Mouse (Mus musculus) embryonic facial prominence, embryonic 12.5 days (tissue): ENCODE results near the gene Prkag2. TPM values are rescaled to one million over a fixed set of nuclear protein-coding genes. Genes with fewer than 3 reads are reported as not detected.

Experiments
- ATAC-seq: fragments of 200-750 bp; cut with Nextera tagmentation; 2 replicates; pipeline ENCODE4 v1.8.0; 2017; ENCODE audit not compliant: insufficient number of reproducible peaks, insufficient read depth, low FRiP score, low TSS enrichment
- H3K27ac ChIP-seq: fragments of 300-500 bp; sonication (generic); 2 replicates; pipeline ENCODE4 v1.5.1; 2016; ENCODE audit warnings: mild to moderate bottlenecking
- H3K27me3 ChIP-seq: fragments of 300-500 bp; sonication (generic); 2 replicates; pipeline ENCODE4 v1.6.1; 2016; ENCODE audit warnings: mild to moderate bottlenecking, moderate library complexity
- H3K36me3 ChIP-seq: fragments of 300-500 bp; sonication (generic); 2 replicates; pipeline ENCODE4 v1.6.1; 2016; ENCODE audit warnings: mild to moderate bottlenecking
- H3K4me1 ChIP-seq: fragments of 300-500 bp; sonication (generic); 2 replicates; pipeline ENCODE4 v1.6.1; 2016
- H3K4me2 ChIP-seq: fragments of 300-500 bp; sonication (generic); replicated peaks from 2 replicates; pipeline ENCODE4 v1.6.1; 2016; ENCODE audit warnings: mild to moderate bottlenecking, moderate library complexity
- H3K4me3 ChIP-seq: fragments of 300-500 bp; sonication (generic); 2 replicates; pipeline ENCODE4 v1.5.1; 2016; ENCODE audit warnings: mild to moderate bottlenecking
- H3K9ac ChIP-seq: fragments of 300-500 bp; sonication (generic); 2 replicates; pipeline ENCODE4 v1.6.1; 2016; ENCODE audit warnings: mild to moderate bottlenecking, moderate library complexity
- H3K9me3 ChIP-seq: fragments of 300-500 bp; sonication (generic); 2 replicates; pipeline ENCODE4 v1.6.1; 2016; ENCODE audit warnings: mild to moderate bottlenecking, moderate library complexity
- WGBS: fragments of 180-500 bp; shearing (Covaris S2); methylation state at CpG from one replicate; pipeline ENCODE4 v1.1.7; 2016; 5-methylcytosine and 5-hydroxymethylcytosine counted together
- polyA plus RNA-seq: library from polyadenylated mRNA; unstranded; fragments of >200 nt; fragmentation: Nextera tagmentation; extraction: Ambion mirVana; gene quantifications from 2 replicates; pipeline ENCODE4 v1.2.1, GENCODE M21; 2016

Prkag2 gene
- 31.8 and 32.2 TPM in 2 replicates for polyA plus RNA-seq

DNA sequence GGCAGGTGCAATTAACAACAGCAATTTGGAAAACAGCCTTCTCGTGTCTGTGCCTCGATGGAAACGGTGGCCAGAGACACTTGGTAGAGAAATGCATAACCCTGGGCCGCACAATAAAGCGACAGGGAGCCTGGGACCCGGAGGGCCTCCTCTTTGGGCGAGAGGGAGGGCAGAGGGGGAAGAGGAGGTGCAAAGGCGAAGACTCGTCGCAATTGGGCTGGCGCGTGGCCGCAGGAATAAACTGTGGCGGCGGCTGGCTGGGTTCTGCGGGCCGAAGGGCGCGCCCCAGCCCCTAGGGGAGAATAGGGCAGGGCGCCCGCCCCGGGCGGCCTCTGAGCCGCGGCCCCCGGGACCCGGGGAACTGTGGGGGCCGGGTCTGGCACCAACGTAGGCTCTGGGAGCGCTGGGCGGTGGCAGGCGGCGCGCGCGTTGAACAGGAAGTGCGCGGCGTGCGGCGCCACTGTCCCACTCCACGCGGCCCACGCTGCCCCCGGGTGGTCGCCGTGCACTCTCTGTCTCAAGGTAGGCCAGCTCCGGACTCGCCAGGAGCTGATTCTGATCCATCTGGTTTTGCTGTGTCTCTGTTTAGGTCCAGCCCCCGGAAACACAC, at the start of gene Prkag2:
Gene Prkag2, minus strand, starts transcription at position 127 of the 610 bp plus-strand sequence.
- H3K9me3 ChIP-seq = no peaks in the 10 kb centered on the region
- H3K27ac ChIP-seq = no peak within 1 kb of the TSS
- peaks cover 66% of the 10 kb centered on the region for H3K27me3 ChIP-seq

DNA sequence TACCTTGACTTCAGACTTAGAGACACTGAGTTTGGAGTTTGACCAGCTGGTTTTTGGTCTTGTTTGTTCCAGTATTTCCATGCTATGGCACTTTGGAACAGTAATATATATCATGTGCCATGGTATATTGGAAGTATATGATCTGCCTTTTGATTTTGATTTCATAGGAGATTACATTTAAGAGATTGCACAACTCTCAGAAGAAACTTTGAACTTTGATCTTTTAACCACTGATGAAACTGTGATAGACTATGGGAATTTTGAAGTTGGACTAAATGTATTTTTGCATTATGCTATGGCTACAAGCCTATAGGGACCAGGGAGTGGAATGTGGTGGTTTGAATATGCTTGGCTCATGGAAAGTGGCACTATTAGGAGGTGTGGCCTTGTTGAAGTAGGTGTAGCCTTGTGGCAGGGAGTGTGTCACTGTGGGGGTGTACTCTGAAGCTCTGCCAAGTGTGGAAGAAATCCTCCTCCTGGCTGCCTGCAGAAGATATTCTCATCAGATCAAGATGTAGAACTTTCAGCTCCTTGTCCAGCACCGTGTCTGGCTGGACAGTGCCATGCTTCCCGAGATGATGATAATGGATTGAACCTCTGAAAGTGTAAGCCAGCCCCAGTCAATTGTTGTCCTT, 49.0 kb upstream of the Prkag2 start:
- no peak overlapping the region for H3K9ac ChIP-seq
- no peak overlapping the region for H3K4me3 ChIP-seq
- H3K4me1 ChIP-seq = no peaks in the 10 kb centered on the region
- 78% methylated on average over 2 of the region's 2 CpGs for WGBS
- H3K27ac ChIP-seq = no peak overlapping the region
- no peaks in the 10 kb centered on the region for H3K27me3 ChIP-seq
- no peak overlapping the region for H3K4me2 ChIP-seq
- no peak for ATAC-seq
- no peaks in the 10 kb centered on the region for H3K9me3 ChIP-seq
- no peaks in the 10 kb centered on the region for H3K36me3 ChIP-seq

More for the DNA sequence above, at the start of gene Prkag2:
- H3K36me3 ChIP-seq = no peaks in the 10 kb centered on the region
- peaks cover 6% of the 10 kb centered on the region; the same call in 1 of the 2 replicates for H3K4me1 ChIP-seq
- H3K4me3 ChIP-seq = peak within 1 kb of the TSS; percentile 44
- WGBS = under 1% methylated on average over 50 of the region's 50 CpGs
- H3K4me2 ChIP-seq = peak within 1 kb of the TSS; percentile 85
- H3K9ac ChIP-seq = peak within 1 kb of the TSS; percentile 48
- peak; percentile 48; the same call in 1 of the 2 replicates for ATAC-seq

- H3K9ac ChIP-seq = no peak overlapping the region
- H3K36me3 ChIP-seq = no peaks in the 10 kb centered on the region
- H3K27ac ChIP-seq = no peak overlapping the region
- H3K4me1 ChIP-seq = no peaks in the 10 kb centered on the region
- ATAC-seq = no peak
- H3K27me3 ChIP-seq = no peaks in the 10 kb centered on the region
- H3K4me3 ChIP-seq = no peak overlapping the region
- 75% methylated on average over 7 of the region's 7 CpGs for WGBS
- no peak overlapping the region for H3K4me2 ChIP-seq
- no peaks in the 10 kb centered on the region for H3K9me3 ChIP-seq
These were observed 46.3 kb upstream of the Prkag2 start for GRCm38 (mm10) chr5:25146705-25147104.

DNA sequence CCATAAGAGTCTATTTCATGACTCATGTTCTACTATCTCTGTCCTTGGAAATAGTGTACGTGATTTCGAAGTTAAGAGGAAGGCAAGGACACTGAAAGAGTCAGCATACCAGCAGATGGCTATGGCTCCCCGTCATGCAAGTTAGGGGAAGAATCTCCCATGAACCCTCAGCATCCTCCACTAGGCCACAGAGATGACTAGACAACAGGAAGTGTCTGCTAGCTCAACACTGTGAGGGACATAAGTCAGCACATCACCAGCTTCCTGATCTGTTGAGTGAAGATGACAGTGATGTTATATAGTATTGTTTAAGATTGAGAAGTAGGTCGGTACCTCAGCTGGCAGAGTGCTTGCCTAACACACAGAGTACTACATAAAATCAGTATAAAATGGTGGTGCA, 27.4 kb upstream of the Prkag2 start:
- H3K4me2 ChIP-seq = no peak overlapping the region
- H3K4me1 ChIP-seq = no peaks in the 10 kb centered on the region
- no peak overlapping the region for H3K9ac ChIP-seq
- H3K36me3 ChIP-seq = no peaks in the 10 kb centered on the region
- H3K27me3 ChIP-seq = no peaks in the 10 kb centered on the region
- 92% methylated on average over 4 of the region's 4 CpGs for WGBS
- H3K9me3 ChIP-seq = no peaks in the 10 kb centered on the region
- no peak overlapping the region for H3K4me3 ChIP-seq
- H3K27ac ChIP-seq = no peak overlapping the region
- no peak for ATAC-seq

- no peak overlapping the region for H3K27ac ChIP-seq
- no peak for ATAC-seq
- H3K27me3 ChIP-seq = no peaks in the 10 kb centered on the region
- H3K9ac ChIP-seq = no peak overlapping the region
- no peaks in the 10 kb centered on the region for H3K36me3 ChIP-seq
- no peak overlapping the region for H3K4me3 ChIP-seq
- no peak overlapping the region for H3K4me2 ChIP-seq
- H3K4me1 ChIP-seq = no peaks in the 10 kb centered on the region
- WGBS = 75% methylated on average over 3 of the region's 3 CpGs
- H3K9me3 ChIP-seq = no peaks in the 10 kb centered on the region
These were observed 25.6 kb upstream of the Prkag2 start for GRCm38 (mm10) chr5:25125884-25126560.

- no peaks in the 10 kb centered on the region for H3K27me3 ChIP-seq
- no peaks in the 10 kb centered on the region for H3K4me1 ChIP-seq
- no peak overlapping the region for H3K27ac ChIP-seq
- no peak overlapping the region for H3K9ac ChIP-seq
- no peak overlapping the region for H3K4me3 ChIP-seq
- no peak for ATAC-seq
- H3K9me3 ChIP-seq = no peaks in the 10 kb centered on the region
- no peaks in the 10 kb centered on the region for H3K36me3 ChIP-seq
- no peak overlapping the region for H3K4me2 ChIP-seq
- whole genome bisulfite sequencing = 88% methylated on average over 1 of the region's 1 CpGs
These were observed 22.1 kb upstream of the Prkag2 start for GRCm38 (mm10) chr5:25122534-25122933.

DNA sequence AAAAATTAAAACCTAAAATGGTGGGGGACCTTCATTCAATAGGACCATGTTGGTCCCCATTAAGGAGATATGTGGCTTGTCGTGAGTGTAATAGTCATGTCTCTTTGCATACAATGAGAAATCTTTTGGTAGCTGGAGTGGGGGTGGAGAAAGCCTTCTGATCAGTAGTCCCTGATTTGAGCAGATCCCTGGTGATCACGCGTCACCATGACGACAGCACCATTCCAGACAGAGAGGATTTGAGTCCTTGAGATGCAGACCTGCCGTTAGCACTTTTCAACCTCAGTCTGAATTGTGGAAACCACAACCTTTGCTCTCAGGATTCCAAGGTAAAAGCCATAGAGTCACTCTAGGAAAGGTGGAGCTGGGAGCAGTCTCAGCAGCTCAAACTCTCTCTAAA, 18.7 kb upstream of the Prkag2 start:
- Histone ChIP-seq H3K4me1 (no peaks in the 10 kb centered on the region), H3K9ac (no peak overlapping the region), H3K27me3 (no peaks in the 10 kb centered on the region), H3K36me3 (no peaks in the 10 kb centered on the region), H3K4me2 (no peak overlapping the region), H3K4me3 (no peak overlapping the region), H3K9me3 (no peaks in the 10 kb centered on the region), H3K27ac (no peak overlapping the region)
- no peak for ATAC-seq
- WGBS = 76% methylated on average over 5 of the region's 5 CpGs

GRCm38 (mm10) chr5:25115997-25116396, 15.6 kb upstream of the Prkag2 start:
- Histone ChIP-seq H3K9me3 (no peaks in the 10 kb centered on the region), H3K4me1 (no peaks in the 10 kb centered on the region), H3K4me2 (no peak overlapping the region), H3K27me3 (no peaks in the 10 kb centered on the region), H3K4me3 (no peak overlapping the region), H3K9ac (no peak overlapping the region), H3K27ac (no peak overlapping the region), H3K36me3 (no peaks in the 10 kb centered on the region)
- ATAC-seq = no peak
- 75% methylated on average over 5 of the region's 5 CpGs for WGBS

GRCm38 (mm10) chr5:25115216-25115615, 14.8 kb upstream of the Prkag2 start:
- Histone ChIP-seq H3K9ac (no peak overlapping the region), H3K9me3 (no peaks in the 10 kb centered on the region), H3K4me3 (no peak overlapping the region), H3K36me3 (no peaks in the 10 kb centered on the region), H3K27me3 (no peaks in the 10 kb centered on the region), H3K4me2 (no peak overlapping the region), H3K27ac (no peak overlapping the region), H3K4me1 (no peaks in the 10 kb centered on the region)
- no peak for ATAC-seq
- WGBS = 73% methylated on average over 5 of the region's 5 CpGs

GRCm38 (mm10) chr5:25114110-25114509, 13.7 kb upstream of the Prkag2 start:
- Histone ChIP-seq H3K9me3 (no peaks in the 10 kb centered on the region), H3K4me2 (no peak overlapping the region), H3K27ac (no peak overlapping the region), H3K4me3 (no peak overlapping the region), H3K9ac (no peak overlapping the region), H3K4me1 (no peaks in the 10 kb centered on the region), H3K27me3 (no peaks in the 10 kb centered on the region), H3K36me3 (no peaks in the 10 kb centered on the region)
- no peak for ATAC-seq

DNA sequence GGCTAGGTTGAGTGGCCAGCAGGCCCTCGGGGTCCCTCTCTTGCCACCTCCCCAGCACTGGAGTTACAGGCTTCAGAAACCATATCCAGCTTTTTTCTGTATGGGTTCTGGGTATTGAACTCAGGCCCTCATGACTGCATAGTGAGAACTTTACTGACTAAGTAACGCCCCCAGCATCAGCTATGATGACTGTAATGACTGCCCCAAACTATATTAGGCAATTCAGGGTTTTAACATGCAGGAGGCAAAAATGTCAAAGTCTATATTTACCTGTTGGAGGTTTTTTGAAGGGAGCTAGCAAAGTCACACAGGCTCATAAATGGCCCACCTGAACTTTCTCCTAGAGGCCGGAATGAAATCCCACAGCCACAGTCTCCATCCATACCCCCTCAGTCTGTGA, 9.9 kb upstream of the Prkag2 start:
- no peaks in the 10 kb centered on the region for H3K36me3 ChIP-seq
- no peak for ATAC-seq
- no peaks in the 10 kb centered on the region for H3K4me1 ChIP-seq
- H3K9ac ChIP-seq = no peak overlapping the region
- H3K27me3 ChIP-seq = no peaks in the 10 kb centered on the region
- H3K4me3 ChIP-seq = no peak overlapping the region
- H3K9me3 ChIP-seq = no peaks in the 10 kb centered on the region
- H3K27ac ChIP-seq = no peak overlapping the region
- no peak overlapping the region for H3K4me2 ChIP-seq
- WGBS = 80% methylated on average over 3 of the region's 3 CpGs

DNA sequence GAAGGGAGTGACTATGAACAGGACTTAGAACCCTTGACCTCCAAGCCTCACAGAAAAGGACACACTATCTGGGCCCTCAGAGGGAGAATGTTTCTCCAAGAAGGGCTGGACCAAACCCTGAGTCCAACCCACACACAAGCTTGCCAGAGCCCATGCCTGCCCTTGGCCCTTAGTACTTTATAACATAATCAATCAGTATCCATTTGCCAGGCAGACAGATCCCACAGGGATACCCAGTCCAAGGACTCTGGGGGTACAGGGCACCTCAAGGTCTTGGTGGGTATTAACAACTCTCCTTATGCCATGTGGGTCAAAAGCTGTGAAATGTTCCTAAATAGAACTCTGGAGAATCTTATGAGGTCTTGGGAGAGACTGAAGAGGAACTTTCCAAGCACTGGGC, 5.3 kb upstream of the Prkag2 start:
- no peak for ATAC-seq
- Histone ChIP-seq H3K4me1 (0 out of 2 replicates have a peak, but pooled peaks cover 6% of the 10 kb centered on the region), H3K4me3 (no peak overlapping the region), H3K27me3 (peaks cover 23% of the 10 kb centered on the region), H3K27ac (no peak overlapping the region), H3K9ac (no peak overlapping the region), H3K4me2 (no peak overlapping the region), H3K9me3 (no peaks in the 10 kb centered on the region), H3K36me3 (no peaks in the 10 kb centered on the region)
